Mouse (Mus musculus) midbrain, postnatal 0 days (tissue): ENCODE measurements at regions not wholly inside any gene's neighbourhood (a gene's known extent, or its start where the extent isn't known, plus 50 kb on each side); places are given as distances from the start of the nearest gene placed in this dataset.
A peak's percentile ranks its signal among the peaks of the same experiment; 100 is the strongest.

Source experiments
- ATAC-seq: fragments of 200-750 bp; cut with Nextera tagmentation; 2 replicates; pipeline ENCODE4 v1.8.0; 2017; ENCODE audit warnings: moderate number of reproducible peaks, mild to moderate bottlenecking, moderate TSS enrichment, moderate library complexity; ENCODE audit not compliant: low FRiP score
- DNase-seq: peaks from one replicate; pipeline ENCODE4 v3.0.0-alpha.2; 2015; ENCODE audit warnings: low spot score
- H3K27ac ChIP-seq: fragments of 300-500 bp; sonication (generic); 2 replicates; pipeline ENCODE4 v1.5.1; 2014; ENCODE audit warnings: low read depth, mild to moderate bottlenecking, low read length, mixed read lengths
- H3K27me3 ChIP-seq: fragments of 300-500 bp; sonication (generic); 2 replicates; pipeline ENCODE4 v1.6.1; 2014; ENCODE audit warnings: low read length, control low read depth, mixed read lengths; ENCODE audit not compliant: insufficient read depth
- H3K36me3 ChIP-seq: fragments of 300-500 bp; sonication (generic); 2 replicates; pipeline ENCODE4 v1.6.1; 2014; ENCODE audit warnings: low read length, control low read depth, mixed read lengths; ENCODE audit not compliant: insufficient read depth
- H3K4me1 ChIP-seq: fragments of 300-500 bp; sonication (generic); 2 replicates; pipeline ENCODE4 v1.6.1; 2014; ENCODE audit warnings: mild to moderate bottlenecking, control low read depth, antibody characterized with exemption, low read length, mixed read lengths; ENCODE audit not compliant: insufficient read depth
- H3K4me2 ChIP-seq: fragments of 300-500 bp; sonication (generic); 2 replicates; pipeline ENCODE4 v1.6.1; 2014; ENCODE audit warnings: low read depth, mild to moderate bottlenecking, low read length, mixed read lengths; ENCODE audit not compliant: poor library complexity, severe bottlenecking
- H3K4me3 ChIP-seq: fragments of 300-500 bp; sonication (generic); 2 replicates; pipeline ENCODE4 v1.5.1; 2014; ENCODE audit warnings: low read depth, mild to moderate bottlenecking, low read length, moderate library complexity
- H3K9ac ChIP-seq: fragments of 300-500 bp; sonication (generic); replicated peaks from 2 replicates; pipeline ENCODE4 v1.6.1; 2014; ENCODE audit warnings: mild to moderate bottlenecking, low read length, moderate library complexity, mixed read lengths; ENCODE audit not compliant: poor library complexity, severe bottlenecking
- H3K9me3 ChIP-seq: fragments of 300-500 bp; sonication (generic); 2 replicates; pipeline ENCODE4 v1.6.1; 2016; ENCODE audit warnings: low read length, control low read depth
- CTCF ChIP-seq: IDR thresholded peaks from 2 replicates; pipeline ENCODE4 v1.5.1; 2016; ENCODE audit warnings: antibody characterized with exemption, mild to moderate bottlenecking
- WGBS: fragments of 180-500 bp; shearing (Covaris S2); extraction: QIAGEN DNeasy Blood & Tissue Kit; methylation state at CpG from one replicate; pipeline ENCODE4 v1.1.7; 2014; 5-methylcytosine and 5-hydroxymethylcytosine counted together

DNA sequence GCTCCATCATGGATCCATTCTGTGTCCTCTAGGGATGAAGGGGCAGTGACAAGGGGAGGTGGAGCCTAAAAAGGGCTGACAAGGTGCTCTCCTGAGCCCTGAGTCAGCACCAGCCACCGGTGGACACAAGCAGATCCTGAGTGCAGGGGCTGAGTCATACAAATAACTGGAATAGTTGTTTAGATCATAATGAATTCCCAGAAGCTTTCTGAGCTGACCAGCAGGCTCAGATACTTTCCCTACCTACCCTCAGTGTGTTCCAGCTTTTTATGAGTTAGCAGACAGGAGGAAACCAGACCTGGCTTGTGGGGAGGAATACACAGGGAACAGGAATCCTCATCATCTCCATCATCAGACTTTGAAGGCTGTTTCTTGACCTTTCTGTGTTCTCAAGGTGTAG lies 130.7 kb upstream of the Fggy start:
- Histone ChIP-seq H3K27ac (no peak overlapping the region), H3K4me1 (no peaks in the 10 kb centered on the region), H3K4me2 (no peak overlapping the region), H3K9ac (no peak overlapping the region), H3K27me3 (no peaks in the 10 kb centered on the region), H3K36me3 (no peaks in the 10 kb centered on the region), H3K4me3 (no peak overlapping the region), H3K9me3 (no peaks in the 10 kb centered on the region)
- TF ChIP-seq CTCF = no peak
- DNase-seq (no peak), ATAC-seq (no peak)
- 68% methylated on average over 1 of the region's 1 CpGs for WGBS

DNA sequence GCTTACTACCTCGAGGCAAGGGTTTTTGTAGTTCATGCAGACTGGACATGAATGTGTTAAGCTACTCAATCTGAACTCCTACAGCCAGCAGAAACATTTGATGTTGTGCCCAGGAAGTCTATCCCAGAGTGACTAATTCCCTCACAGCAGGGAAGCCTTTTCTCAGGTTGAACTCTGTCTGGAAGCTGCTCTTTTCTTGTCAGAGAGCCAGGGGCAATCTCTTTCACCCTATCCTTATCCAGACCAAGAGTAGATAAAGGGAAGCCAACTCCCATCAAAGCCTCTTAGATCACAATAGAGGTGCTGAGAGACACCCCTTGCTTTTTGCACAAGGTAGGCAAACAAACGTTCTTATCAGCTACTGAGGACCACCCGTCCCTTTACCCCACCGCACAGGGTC lies 122.8 kb upstream of the Fggy start:
- Histone ChIP-seq H3K27me3 (no peaks in the 10 kb centered on the region), H3K9me3 (no peaks in the 10 kb centered on the region), H3K4me3 (no peak overlapping the region), H3K27ac (no peak overlapping the region), H3K9ac (no peak overlapping the region), H3K36me3 (no peaks in the 10 kb centered on the region), H3K4me1 (no peaks in the 10 kb centered on the region), H3K4me2 (no peak overlapping the region)
- DNase-seq (peak; percentile 60), ATAC-seq (no peak)
- WGBS = 34% methylated on average over 4 of the region's 4 CpGs
- TF ChIP-seq CTCF = no peak

DNA sequence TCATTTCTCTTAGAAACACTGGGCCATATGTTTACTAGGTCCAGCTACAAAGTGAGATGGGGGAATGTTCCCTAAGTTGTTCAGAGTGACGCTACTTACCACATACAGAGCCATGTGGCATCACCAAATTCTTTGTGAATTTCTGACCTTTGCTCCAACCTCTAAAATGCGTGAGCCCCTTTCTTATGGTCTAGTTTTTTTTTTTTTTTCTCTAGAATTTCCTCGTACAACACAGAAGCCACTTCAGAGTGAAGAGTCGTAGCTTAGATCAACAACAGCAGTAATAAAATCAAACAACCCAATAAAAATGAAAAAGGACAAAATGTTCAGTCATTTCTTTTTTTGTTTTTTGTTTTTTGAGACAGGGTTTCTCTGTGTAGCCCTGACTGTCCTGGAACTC lies 122.2 kb upstream of the Fggy start:
- TF ChIP-seq CTCF = no peak
- Histone ChIP-seq H3K4me3 (no peak overlapping the region), H3K9me3 (no peaks in the 10 kb centered on the region), H3K4me2 (no peak overlapping the region), H3K9ac (no peak overlapping the region), H3K27ac (no peak overlapping the region), H3K4me1 (no peaks in the 10 kb centered on the region), H3K36me3 (no peaks in the 10 kb centered on the region), H3K27me3 (no peaks in the 10 kb centered on the region)
- ATAC-seq = no peak
- 75% methylated on average over 4 of the region's 4 CpGs for WGBS
- no peak for DNase-seq

DNA sequence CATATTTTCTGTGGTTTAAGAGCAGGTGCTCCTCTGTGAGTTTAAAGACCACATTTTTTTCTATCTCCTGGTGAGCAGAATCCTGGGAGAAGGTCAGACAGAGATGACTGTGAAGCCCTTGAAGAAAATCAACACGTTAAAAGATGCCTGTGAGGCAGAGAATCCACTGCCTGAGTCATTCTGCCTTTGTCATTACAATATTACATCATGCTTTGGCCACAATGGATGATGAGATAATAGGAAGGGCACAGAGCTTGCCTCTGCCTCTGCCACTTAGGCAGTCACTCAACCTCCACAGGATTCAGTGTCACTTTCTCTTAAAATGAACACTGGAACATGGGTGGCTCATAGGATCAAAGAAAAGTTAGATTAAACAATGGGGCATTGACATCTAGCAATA lies 117.5 kb upstream of the Fggy start:
- WGBS = 13% methylated on average over 1 of the region's 1 CpGs
- Histone ChIP-seq H3K9ac (no peak overlapping the region), H3K4me3 (no peak overlapping the region), H3K9me3 (no peaks in the 10 kb centered on the region), H3K27me3 (no peaks in the 10 kb centered on the region), H3K36me3 (no peaks in the 10 kb centered on the region), H3K4me2 (no peak overlapping the region), H3K27ac (no peak overlapping the region), H3K4me1 (no peaks in the 10 kb centered on the region)
- DNase-seq (no peak), ATAC-seq (no peak)
- no peak for TF ChIP-seq CTCF

DNA sequence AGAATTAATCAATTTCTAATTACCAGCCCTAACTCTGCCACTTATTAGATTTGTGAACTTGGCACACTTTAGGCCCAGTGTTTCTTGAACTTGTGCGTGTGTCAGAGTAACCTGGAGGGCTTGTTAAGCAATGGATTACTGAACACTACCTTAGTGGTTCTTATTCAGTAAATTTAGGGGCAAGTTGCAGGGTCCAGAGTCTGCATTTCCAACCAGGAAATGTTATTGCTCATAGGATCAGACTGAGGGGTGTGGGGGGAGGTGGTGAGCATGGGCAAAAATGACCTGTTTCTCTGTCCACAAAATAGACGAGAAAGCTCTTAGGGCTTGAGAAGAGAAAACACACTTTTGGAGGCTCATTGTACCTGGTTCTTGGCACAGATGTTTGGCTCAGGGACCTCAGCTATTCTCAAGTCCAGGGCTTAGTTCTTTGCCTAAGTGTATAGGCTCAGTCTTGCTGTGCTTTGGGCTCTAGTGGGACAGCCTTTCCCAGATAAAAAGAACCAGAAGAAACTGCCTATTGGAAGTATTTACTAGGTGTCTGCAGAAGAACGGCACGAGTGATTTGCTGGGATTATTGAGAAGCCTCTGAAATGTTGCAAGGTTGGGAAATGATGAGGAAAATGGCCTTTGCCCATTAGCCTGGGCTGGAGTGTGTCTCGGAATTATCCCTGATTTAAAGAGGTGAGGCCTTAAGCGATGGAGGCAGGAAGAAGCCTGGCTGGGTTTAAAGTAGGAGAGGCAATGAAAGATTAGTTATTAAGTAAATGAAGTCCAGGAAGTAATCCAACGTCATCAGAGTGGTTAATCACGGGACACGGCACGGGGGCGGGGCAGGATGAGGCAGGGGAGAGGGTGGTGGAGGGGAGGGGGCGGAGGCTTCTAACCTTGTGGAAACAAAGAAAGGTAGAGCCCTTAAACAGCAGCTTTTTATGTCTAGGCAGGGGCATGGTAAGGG lies 113.2 kb upstream of the Fggy start:
- Histone ChIP-seq H3K27me3 (no peaks in the 10 kb centered on the region), H3K9ac (no peak overlapping the region), H3K4me2 (no peak overlapping the region), H3K4me3 (no peak overlapping the region), H3K36me3 (no peaks in the 10 kb centered on the region), H3K9me3 (no peaks in the 10 kb centered on the region), H3K4me1 (no peaks in the 10 kb centered on the region), H3K27ac (no peak overlapping the region)
- DNase-seq = no peak
- TF ChIP-seq CTCF = no peak
- 57% methylated on average over 12 of the region's 12 CpGs for WGBS
- no peak for ATAC-seq

DNA sequence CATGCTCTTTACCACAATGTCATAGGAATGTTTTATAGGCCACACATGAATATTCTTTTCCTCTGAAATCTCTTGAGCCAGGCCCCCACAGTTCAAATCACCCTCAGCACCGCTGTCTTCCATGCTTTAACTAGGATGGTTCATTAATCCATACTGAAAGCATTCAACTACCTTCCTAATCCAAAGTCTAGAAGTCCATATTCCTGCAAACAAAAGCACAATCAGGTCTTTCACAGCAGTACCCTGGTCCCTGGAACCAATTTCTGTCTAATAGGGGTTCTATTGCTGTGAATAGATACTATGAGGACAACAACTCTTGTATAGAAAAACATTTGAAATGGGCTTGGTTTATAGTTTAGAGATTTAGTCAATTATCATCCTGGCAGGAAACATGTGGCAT lies 107.0 kb upstream of the Fggy start:
- Histone ChIP-seq H3K9me3 (no peaks in the 10 kb centered on the region), H3K4me1 (no peaks in the 10 kb centered on the region), H3K27ac (no peak overlapping the region), H3K27me3 (no peaks in the 10 kb centered on the region), H3K36me3 (no peaks in the 10 kb centered on the region), H3K4me3 (no peak overlapping the region), H3K4me2 (no peak overlapping the region), H3K9ac (no peak overlapping the region)
- DNase-seq (no peak), ATAC-seq (no peak)
- TF ChIP-seq CTCF = no peak
- WGBS = 82% methylated on average over 1 of the region's 1 CpGs
